Mouse (Mus musculus): ENCODE measurements around the gene Lhx6. TPM values are rescaled to one million over a fixed set of nuclear protein-coding genes. Genes with fewer than 3 reads are reported as not detected.

Lhx6 gene
- polyA plus RNA-seq, 1 experiment from 2014 or later: 1.3 TPM

DNA sequence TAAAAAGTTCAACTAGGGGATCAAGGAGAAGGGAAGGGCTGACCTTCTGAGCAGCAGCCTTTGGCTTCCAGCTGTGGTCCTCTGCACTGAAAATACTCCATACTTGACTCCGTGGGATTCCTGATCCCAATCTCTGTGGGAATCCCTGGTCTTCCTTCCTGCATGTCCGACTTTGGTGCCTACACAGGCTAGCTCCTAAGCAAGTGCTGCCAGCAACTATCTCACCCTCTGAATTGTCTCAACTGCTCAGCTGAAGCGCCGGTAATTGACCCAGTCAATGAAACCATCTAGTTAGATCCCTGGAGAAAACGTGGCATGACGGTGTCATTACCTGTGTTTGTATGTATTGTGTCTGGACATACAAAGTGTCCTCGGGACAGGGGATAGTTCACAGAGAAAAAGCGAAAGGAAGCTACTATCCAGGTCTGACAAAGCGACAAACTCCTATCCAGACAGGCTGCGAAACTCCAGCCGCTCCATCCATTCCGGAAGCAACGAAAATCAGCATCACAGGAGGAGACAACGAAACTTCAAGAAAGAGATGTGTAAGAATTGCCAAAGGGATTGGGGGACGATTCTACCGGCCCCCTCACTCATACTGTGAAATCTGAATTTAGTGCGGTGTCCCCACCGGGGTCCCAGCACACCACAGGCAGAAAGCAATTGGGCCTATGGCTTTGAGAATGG, 7.9 kb downstream of the Lhx6 start:
- DNase-seq (no peak), ATAC-seq (no peak)
- Histone ChIP-seq H3K27me3 (ENCODE audit: insufficient read depth, low read length) (peaks cover 96% of the 10 kb centered on the region), H3K9me3 (ENCODE audit: low read length) (no peaks in the 10 kb centered on the region), H3K4me2 (ENCODE audit: low read depth, low read length) (no peak overlapping the region), H3K27ac (ENCODE audit: low read depth) (no peak overlapping the region), H3K4me3 (ENCODE audit: low read depth, low read length) (no peak overlapping the region), H3K36me3 (replicated peaks; ENCODE audit: insufficient read depth, low read length) (no peaks in the 10 kb centered on the region), H3K4me1 (ENCODE audit: insufficient read depth) (no peaks in the 10 kb centered on the region), H3K9ac (replicated peaks) (no peak overlapping the region)
- TF ChIP-seq CTCF (IDR thresholded peaks at IDR 0.05; ENCODE audit: low read depth) (no peak), EP300 (IDR thresholded peaks at IDR 0.05; ENCODE audit: low read depth) (no peak)
- WGBS (ENCODE audit: insufficient replicate concordance): 11% methylated on average over 18 of the region's 18 CpGs

DNA sequence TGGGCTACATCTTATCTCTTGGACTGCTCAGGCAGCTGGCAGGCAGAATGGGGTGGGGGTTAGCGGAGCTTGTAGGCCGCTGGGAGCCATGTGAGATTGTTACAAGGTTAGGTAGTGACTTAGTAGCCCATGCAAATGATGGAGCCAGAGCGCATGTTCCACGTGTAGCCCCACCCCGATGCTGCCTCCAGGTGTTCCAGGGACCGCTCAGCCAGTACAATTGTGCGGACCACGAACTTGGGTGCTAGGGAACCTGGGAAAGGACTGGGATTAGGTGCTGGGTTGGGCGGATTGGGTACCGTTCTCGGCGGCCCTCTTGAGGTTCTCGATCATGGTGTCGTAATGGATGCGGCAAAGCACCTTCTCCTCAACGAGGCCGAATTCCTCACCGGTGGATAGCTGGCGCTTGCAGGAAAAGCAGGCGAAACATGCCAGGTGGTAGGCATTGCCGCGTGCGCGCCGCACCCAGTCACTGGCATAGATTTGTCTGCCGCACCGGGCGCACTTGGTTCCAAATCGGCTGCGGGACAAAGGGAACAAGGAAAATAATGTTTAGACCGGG, 11.2 kb downstream of the Lhx6 start:
- H3K27me3 ChIP-seq (ENCODE audit: insufficient read depth, low read length): peaks cover 89% of the 10 kb centered on the region
- H3K4me3 ChIP-seq (ENCODE audit: low read depth, low read length): no peak overlapping the region

DNA sequence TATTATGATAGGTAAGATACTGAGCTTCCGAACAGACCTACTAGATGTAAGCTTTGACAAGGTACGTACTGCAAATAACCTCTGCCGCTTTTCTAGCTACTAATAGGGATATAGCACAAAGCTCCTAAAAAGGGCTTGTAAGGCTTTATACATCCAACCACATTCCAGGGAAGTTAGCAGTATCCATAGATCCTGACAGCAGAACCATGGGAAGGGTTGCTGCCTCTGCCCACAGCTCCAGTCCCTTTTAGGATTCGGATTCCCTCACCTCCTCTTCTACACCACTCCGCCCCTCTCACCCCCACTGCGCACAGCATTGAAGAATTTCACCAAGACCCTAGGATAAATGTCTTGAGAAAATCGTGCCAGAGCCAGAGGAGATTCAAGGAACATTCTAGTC, 11.9 kb downstream of the Lhx6 start:
- Histone ChIP-seq H3K9ac (replicated peaks) (no peak overlapping the region), H3K27me3 (ENCODE audit: insufficient read depth, low read length) (peaks cover 82% of the 10 kb centered on the region), H3K36me3 (replicated peaks; ENCODE audit: insufficient read depth, low read length) (no peaks in the 10 kb centered on the region), H3K27ac (ENCODE audit: low read depth) (no peak overlapping the region), H3K9me3 (ENCODE audit: low read length) (no peaks in the 10 kb centered on the region), H3K4me3 (ENCODE audit: low read depth, low read length) (no peak overlapping the region), H3K4me1 (ENCODE audit: insufficient read depth) (peaks cover 9% of the 10 kb centered on the region), H3K4me2 (ENCODE audit: low read depth, low read length) (no peak overlapping the region)
- 27% methylated on average over 7 of the region's 7 CpGs for WGBS (ENCODE audit: insufficient replicate concordance)
- DNase-seq: no peak
- TF ChIP-seq EP300 (IDR thresholded peaks at IDR 0.05; ENCODE audit: low read depth) (no peak), CTCF (IDR thresholded peaks at IDR 0.05; ENCODE audit: low read depth) (no peak)
- no peak for ATAC-seq

More for the DNA sequence above, 11.2 kb downstream of the Lhx6 start:
- no peak for DNase-seq
- H3K9me3 ChIP-seq (ENCODE audit: low read length): no peaks in the 10 kb centered on the region
- H3K36me3 ChIP-seq (replicated peaks; ENCODE audit: insufficient read depth, low read length): no peaks in the 10 kb centered on the region
- H3K4me2 ChIP-seq (ENCODE audit: low read depth, low read length): no peak overlapping the region
- ATAC-seq: no peak
- 8% methylated on average over 30 of the region's 31 CpGs for WGBS (ENCODE audit: insufficient replicate concordance)
- H3K27ac ChIP-seq (ENCODE audit: low read depth): no peak overlapping the region
- no peak overlapping the region for H3K9ac ChIP-seq (replicated peaks)
- H3K4me1 ChIP-seq (ENCODE audit: insufficient read depth): peaks cover 9% of the 10 kb centered on the region
- TF ChIP-seq EP300 (IDR thresholded peaks at IDR 0.05; ENCODE audit: low read depth) (no peak), CTCF (IDR thresholded peaks at IDR 0.05; ENCODE audit: low read depth) (no peak)

DNA sequence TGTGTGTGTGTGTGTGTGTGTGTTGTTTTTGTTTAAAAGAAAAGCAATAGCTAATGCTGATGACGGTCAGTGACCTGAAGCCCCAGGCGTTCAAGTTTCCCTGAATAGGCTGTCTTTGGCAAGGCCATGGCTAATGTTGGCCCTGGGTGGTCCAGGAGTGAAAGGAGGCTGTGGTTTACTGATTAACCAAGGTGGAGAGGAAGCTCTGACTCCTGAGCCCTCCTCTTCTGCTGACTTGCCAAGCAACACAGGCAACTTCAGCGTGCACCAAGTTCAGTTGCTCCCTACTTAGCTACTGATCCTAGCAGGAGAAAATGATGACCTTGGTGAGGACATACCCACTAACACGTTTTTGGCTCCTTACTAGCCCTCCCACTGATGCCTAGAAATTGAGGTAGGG, 12.5 kb downstream of the Lhx6 start:
- H3K4me3 ChIP-seq (ENCODE audit: low read depth, low read length): no peak overlapping the region
- no peak for ATAC-seq

DNA sequence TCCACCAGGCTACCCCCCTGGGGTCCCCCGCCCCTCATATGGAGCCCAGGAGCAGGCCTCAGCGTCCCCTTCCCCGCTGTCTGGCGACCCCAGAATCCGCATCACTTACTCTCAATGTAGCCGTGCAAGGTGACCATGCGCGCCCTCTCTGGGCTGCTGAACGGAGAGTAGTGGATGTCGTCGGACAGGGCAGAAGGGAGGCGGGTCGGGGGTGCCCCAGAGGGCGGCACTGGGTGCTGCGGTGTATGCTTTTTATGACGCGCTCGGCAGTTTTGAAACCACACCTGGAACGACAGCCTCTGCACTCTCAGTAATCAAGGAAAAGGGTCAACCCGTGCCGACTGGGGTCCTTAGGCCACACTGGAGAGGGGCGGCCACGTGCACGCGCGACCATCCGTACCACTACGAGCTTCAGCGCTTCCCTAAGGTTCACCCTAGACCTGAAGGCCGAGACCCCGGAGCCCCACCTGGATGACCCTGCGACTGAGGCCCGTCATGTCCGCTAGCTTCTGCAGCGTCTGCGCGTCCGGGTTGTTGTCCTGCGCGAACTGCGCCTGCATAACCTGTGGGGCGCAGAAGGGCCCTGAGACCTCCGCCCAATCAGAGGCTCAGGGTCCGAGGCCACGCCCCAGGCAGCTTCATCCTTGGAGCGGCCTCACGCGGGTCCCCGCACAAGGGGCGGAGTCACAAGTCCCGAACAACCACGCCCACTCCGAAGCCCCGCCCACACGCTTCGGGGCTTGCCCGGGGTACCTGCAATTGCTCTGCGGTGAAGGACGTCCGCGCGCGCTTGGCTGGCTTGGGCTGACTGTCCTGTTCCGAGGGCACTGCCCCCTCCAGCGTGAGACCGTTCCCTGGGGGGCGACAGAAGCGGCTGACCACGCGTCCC, 14.1 kb downstream of the Lhx6 start:
- peak; percentile 90 for ATAC-seq
- Histone ChIP-seq H3K4me1 (ENCODE audit: insufficient read depth) (peaks cover 9% of the 10 kb centered on the region), H3K9ac (replicated peaks) (peak overlapping the region; percentile 41; the same call in 1 of the 2 replicates), H3K27me3 (ENCODE audit: insufficient read depth, low read length) (peaks cover 60% of the 10 kb centered on the region), H3K36me3 (replicated peaks; ENCODE audit: insufficient read depth, low read length) (no peaks in the 10 kb centered on the region), H3K4me2 (ENCODE audit: low read depth, low read length) (peak overlapping the region; percentile 69), H3K9me3 (ENCODE audit: low read length) (no peaks in the 10 kb centered on the region), H3K4me3 (ENCODE audit: low read depth, low read length) (peak overlapping the region; percentile 46), H3K27ac (ENCODE audit: low read depth) (peak overlapping the region; percentile 44; the same call in 1 of the 2 replicates)
- 2% methylated on average over 68 of the region's 70 CpGs for WGBS (ENCODE audit: insufficient replicate concordance)
- DNase-seq: peak; percentile 91
- TF ChIP-seq EP300 (IDR thresholded peaks at IDR 0.05; ENCODE audit: low read depth): no peak
- no peak for TF ChIP-seq CTCF (IDR thresholded peaks at IDR 0.05; ENCODE audit: low read depth)

More for the DNA sequence above, 12.5 kb downstream of the Lhx6 start:
- Histone ChIP-seq H3K4me1 (ENCODE audit: insufficient read depth) (peaks cover 9% of the 10 kb centered on the region), H3K9ac (replicated peaks) (no peak overlapping the region), H3K27me3 (ENCODE audit: insufficient read depth, low read length) (peaks cover 76% of the 10 kb centered on the region), H3K27ac (ENCODE audit: low read depth) (no peak overlapping the region), H3K4me2 (ENCODE audit: low read depth, low read length) (peak overlapping the region; percentile 16; the same call in 1 of the 2 replicates), H3K36me3 (replicated peaks; ENCODE audit: insufficient read depth, low read length) (no peaks in the 10 kb centered on the region), H3K9me3 (ENCODE audit: low read length) (no peaks in the 10 kb centered on the region)
- TF ChIP-seq EP300 (IDR thresholded peaks at IDR 0.05; ENCODE audit: low read depth): no peak
- no peak for TF ChIP-seq CTCF (IDR thresholded peaks at IDR 0.05; ENCODE audit: low read depth)
- DNase-seq: no peak
- WGBS (ENCODE audit: insufficient replicate concordance): 9% methylated on average over 4 of the region's 4 CpGs

DNA sequence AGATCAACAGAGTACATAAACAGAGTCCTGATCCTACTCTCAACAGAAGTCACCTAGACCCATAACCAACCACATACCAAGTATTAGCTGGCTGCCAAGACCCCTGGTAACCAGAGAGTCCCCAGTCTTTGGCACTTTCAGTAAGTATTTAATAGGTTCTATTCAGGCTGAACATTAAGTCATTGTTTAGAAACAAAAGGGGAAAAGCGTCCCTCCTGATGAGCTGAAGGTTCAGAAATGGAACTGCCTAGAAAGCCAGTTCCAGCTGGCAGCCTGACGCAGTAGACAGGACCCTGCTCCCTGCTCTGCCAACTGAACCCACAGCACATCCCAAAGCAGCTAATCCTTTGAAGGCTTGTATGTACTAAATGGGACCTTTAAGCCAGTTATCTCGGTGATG, 16.0 kb downstream of the Lhx6 start:
- H3K9ac ChIP-seq (replicated peaks): no peak overlapping the region

More for the DNA sequence above, 16.0 kb downstream of the Lhx6 start:
- peaks cover 9% of the 10 kb centered on the region for H3K4me1 ChIP-seq (ENCODE audit: insufficient read depth)
- H3K27ac ChIP-seq (ENCODE audit: low read depth): no peak overlapping the region
- H3K9me3 ChIP-seq (ENCODE audit: low read length): no peaks in the 10 kb centered on the region
- no peak for DNase-seq
- no peak overlapping the region for H3K4me2 ChIP-seq (ENCODE audit: low read depth, low read length)
- no peaks in the 10 kb centered on the region for H3K36me3 ChIP-seq (replicated peaks; ENCODE audit: insufficient read depth, low read length)
- no peak overlapping the region for H3K4me3 ChIP-seq (ENCODE audit: low read depth, low read length)
- 55% methylated on average over 3 of the region's 3 CpGs for WGBS (ENCODE audit: insufficient replicate concordance)
- TF ChIP-seq EP300 (IDR thresholded peaks at IDR 0.05; ENCODE audit: low read depth) (no peak), CTCF (IDR thresholded peaks at IDR 0.05; ENCODE audit: low read depth) (no peak)
- ATAC-seq: no peak
- peaks cover 41% of the 10 kb centered on the region for H3K27me3 ChIP-seq (ENCODE audit: insufficient read depth, low read length)
